Mouse (Mus musculus) stomach, postnatal 0 days (tissue): ENCODE data around the gene Crybg1.

Experiments used
- CTCF ChIP-seq: IDR thresholded peaks from 2 replicates; pipeline ENCODE4 v1.5.1; 2016; ENCODE audit warnings: antibody characterized with exemption, low read depth, mild to moderate bottlenecking, moderate library complexity
- EP300 ChIP-seq: optimal IDR thresholded peaks from 2 replicates; pipeline ENCODE3; 2016; ENCODE audit warnings: antibody characterized with exemption

DNA sequence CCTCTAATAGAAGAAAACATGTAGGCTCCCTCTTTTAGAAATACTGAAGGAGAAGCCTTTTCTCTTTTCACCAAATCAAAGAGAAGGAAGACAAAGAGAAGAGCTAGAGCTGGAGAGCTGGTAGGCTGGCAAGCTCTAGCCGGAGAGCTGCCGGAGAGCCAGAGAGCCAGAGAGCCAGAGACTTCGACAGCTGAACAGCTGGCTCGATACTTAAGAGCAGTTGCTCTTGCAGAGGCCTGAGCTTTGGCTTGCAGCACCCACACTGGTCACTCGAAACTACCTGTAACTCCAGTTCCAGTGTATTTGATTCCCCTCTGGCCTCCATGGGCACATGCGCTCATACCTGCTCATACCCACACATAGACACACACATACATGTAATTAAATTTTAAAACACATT, 68.3 kb downstream of the Crybg1 start:
- TF ChIP-seq CTCF = no peak
- TF ChIP-seq EP300 = no peak
